Mouse (Mus musculus) thymus, adult 2 months (tissue): ENCODE results near the gene Med31. TPM values are rescaled to one million over a fixed set of nuclear protein-coding genes. Genes with fewer than 3 reads are reported as not detected.

Experiments
- DNase-seq: peaks from one replicate; pipeline ENCODE4 v3.0.0; 2021
- H3K27ac ChIP-seq: fragments of 200-500 bp; 2 replicates; pipeline ENCODE4 v1.5.1; 2012; ENCODE audit warnings: low read length, control low read depth; ENCODE audit not compliant: control insufficient read depth, insufficient read depth
- H3K27me3 ChIP-seq: fragments of 200-500 bp; 2 replicates; pipeline ENCODE4 v1.6.1; 2012; ENCODE audit warnings: mild to moderate bottlenecking, low read length, moderate library complexity, mixed read lengths; ENCODE audit not compliant: control insufficient read depth, insufficient read depth
- H3K36me3 ChIP-seq: fragments of 200-500 bp; 2 replicates; pipeline ENCODE4 v1.6.1; 2012; ENCODE audit warnings: mild to moderate bottlenecking, low read length, moderate library complexity; ENCODE audit not compliant: control insufficient read depth, insufficient read depth
- H3K4me1 ChIP-seq: fragments of 200-500 bp; replicated peaks from 2 replicates; pipeline ENCODE4 v1.6.1; 2012; ENCODE audit warnings: low read length; ENCODE audit not compliant: control insufficient read depth, insufficient read depth
- H3K4me3 ChIP-seq: fragments of 200-500 bp; 2 replicates; pipeline ENCODE4 v1.5.1; 2012; ENCODE audit warnings: mild to moderate bottlenecking, low read length, control low read depth, moderate library complexity; ENCODE audit not compliant: control insufficient read depth, insufficient read depth
- CTCF ChIP-seq: fragments of 200-500 bp; IDR thresholded peaks from 2 replicates; pipeline ENCODE4 v1.5.1; 2012; ENCODE audit warnings: mild to moderate bottlenecking, control low read depth, low read length, moderate library complexity, borderline replicate concordance; ENCODE audit not compliant: control insufficient read depth, poor library complexity, insufficient read depth; ENCODE audit errors: extremely low read depth
- POLR2A ChIP-seq: fragments of 200-500 bp; IDR thresholded peaks from 2 replicates; pipeline ENCODE4 v1.6.1; 2012; ENCODE audit warnings: mild to moderate bottlenecking, low read length, control low read depth, moderate library complexity; ENCODE audit not compliant: control insufficient read depth, poor library complexity, insufficient read depth; ENCODE audit errors: extremely low read depth
- WGBS: fragments of 180-500 bp; shearing (Covaris S2); methylation state at CpG from one replicate; pipeline ENCODE4 v1.1.7; 2018; 5-methylcytosine and 5-hydroxymethylcytosine counted together
- polyA plus RNA-seq: library from polyadenylated mRNA; depleted of rRNA; stranded (reverse); fragments of >200 nt; gene quantifications from 2 replicates; pipeline ENCODE4 v1.2.3, GENCODE M21; 2012

Med31 gene
- polyA plus RNA-seq, 1 experiment: 10.4 TPM

DNA sequence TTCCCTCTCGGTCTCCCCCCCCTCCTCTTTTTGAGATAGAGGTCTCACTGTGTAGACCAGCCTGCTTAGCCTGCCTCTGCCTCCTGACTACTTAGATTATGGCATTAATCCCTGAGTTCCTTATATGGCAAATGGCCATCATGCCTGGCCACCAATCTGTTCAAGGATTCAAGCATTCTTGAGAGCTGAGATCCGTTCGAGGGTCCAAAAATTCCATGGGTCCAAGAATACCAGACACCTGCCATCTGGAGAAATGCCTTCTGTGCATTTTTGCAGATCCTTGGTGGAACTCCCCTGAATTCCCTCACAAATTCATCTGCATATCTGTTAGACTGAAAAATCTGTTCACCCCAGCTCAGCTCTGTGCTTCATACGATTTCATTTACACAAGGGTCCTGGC, 8.0 kb upstream of the Med31 start:
- Histone ChIP-seq H3K36me3 (no peaks in the 10 kb centered on the region), H3K4me1 (no peaks in the 10 kb centered on the region), H3K4me3 (no peak overlapping the region), H3K27ac (no peak overlapping the region), H3K27me3 (no peaks in the 10 kb centered on the region)
- TF ChIP-seq POLR2A: no peak
- TF ChIP-seq CTCF: no peak
- DNase-seq: no peak
- 91% methylated on average over 4 of the region's 4 CpGs for WGBS

DNA sequence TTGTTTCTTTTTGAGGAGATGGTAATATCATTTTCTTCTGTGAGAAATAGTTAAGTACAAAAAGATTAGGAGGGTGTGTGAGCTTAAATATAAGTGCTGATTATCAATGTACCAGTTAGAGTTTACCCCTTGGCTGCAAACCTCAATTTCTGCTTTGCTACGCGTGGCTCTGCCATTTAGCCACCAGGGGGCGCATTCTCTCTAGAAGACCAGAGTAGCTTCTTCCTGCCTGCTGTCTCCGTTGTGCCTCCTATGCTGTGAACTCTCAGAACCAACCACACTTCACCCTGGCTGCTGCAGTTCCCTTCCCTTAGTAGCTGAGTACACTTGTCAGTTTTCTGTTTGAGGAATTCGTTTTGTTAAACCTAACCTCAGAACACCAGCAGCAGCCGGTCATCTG, 5.9 kb upstream of the Med31 start:
- DNase-seq: peak; percentile 78
- no peak overlapping the region for H3K27ac ChIP-seq
- no peaks in the 10 kb centered on the region for H3K36me3 ChIP-seq
- H3K4me3 ChIP-seq: no peak overlapping the region
- TF ChIP-seq CTCF (peak; percentile 57; the same call in 1 of the 2 replicates), POLR2A (no peak)
- H3K4me1 ChIP-seq: no peaks in the 10 kb centered on the region
- 14% methylated on average over 6 of the region's 6 CpGs for WGBS
- no peaks in the 10 kb centered on the region; the same call in 1 of the 2 replicates for H3K27me3 ChIP-seq

DNA sequence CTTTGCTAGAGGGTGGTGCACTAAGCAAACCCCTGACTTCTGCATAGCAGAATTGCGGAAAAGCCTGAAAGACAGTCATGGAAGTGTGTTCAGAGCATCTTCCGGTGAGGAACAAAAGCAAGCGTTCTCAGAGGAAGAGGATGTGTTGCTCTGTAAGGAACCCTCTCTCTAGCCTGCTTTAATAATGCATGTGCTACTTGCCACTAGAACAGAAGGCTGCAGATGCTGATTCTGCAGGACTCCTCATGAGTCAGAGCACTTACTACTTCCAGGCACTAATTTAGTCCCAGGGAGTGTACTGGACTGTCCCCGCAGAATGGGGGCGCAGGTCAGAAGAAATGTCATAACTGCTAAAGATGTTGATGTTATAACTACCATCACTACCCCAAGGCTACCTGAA, 1.7 kb upstream of the Med31 start:
- Histone ChIP-seq H3K27me3 (no peaks in the 10 kb centered on the region; the same call in 1 of the 2 replicates), H3K4me1 (peaks cover 6% of the 10 kb centered on the region), H3K4me3 (no peak overlapping the region), H3K27ac (no peak overlapping the region), H3K36me3 (no peaks in the 10 kb centered on the region)
- TF ChIP-seq POLR2A (no peak), CTCF (no peak)
- WGBS: 93% methylated on average over 5 of the region's 5 CpGs
- DNase-seq: no peak

DNA sequence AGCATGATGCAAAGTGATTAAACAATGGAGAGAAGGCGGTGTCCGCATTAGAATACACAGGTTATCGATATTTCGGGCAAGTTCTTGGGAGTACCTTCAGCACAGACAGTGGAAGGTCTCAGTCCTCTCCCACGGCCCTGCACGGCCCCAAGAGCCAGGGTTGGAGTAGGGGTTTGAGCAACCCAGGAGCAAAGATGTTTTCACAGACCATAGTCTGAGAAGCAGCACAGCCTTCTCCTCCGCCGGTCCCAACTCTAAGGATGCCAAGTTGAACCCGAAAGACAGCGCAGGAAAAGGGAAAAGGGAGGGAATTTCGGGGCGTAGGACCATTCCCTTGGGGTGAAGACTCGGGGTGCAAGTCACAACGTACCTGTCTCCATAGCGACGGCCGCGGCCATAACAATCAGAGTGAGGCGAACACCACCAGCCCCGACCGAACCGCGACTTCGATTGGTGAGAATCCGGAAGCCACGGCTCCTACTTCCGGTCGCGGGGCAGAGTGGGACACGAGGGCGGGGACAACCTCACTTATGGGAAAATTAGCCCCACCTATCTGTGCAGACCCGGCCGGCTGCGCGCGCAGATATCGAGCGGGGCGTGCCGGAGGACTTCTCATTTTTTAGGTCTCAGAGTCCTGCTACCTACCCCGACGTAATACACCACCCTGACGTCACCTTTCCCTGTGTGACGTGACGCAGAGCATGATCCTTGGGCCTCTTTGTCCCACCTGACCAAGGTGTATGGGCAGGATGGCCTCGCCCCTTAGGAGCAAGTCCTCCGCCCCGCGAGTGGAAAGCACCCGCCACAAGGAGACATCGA, 592 bp downstream of the Med31 start:
- peak overlapping the region; percentile 17; the same call in 1 of the 2 replicates for H3K27ac ChIP-seq
- H3K36me3 ChIP-seq: peaks cover 4% of the 10 kb centered on the region; the same call in 1 of the 2 replicates
- WGBS: 1% methylated on average over 51 of the region's 51 CpGs
- H3K27me3 ChIP-seq: no peaks in the 10 kb centered on the region; the same call in 1 of the 2 replicates
- peaks cover 6% of the 10 kb centered on the region for H3K4me1 ChIP-seq
- peak; percentile 88 for DNase-seq
- peak overlapping the region; percentile 91 for H3K4me3 ChIP-seq
- peak; percentile 57; the same call in 1 of the 2 replicates for TF ChIP-seq POLR2A
- no peak for TF ChIP-seq CTCF

DNA sequence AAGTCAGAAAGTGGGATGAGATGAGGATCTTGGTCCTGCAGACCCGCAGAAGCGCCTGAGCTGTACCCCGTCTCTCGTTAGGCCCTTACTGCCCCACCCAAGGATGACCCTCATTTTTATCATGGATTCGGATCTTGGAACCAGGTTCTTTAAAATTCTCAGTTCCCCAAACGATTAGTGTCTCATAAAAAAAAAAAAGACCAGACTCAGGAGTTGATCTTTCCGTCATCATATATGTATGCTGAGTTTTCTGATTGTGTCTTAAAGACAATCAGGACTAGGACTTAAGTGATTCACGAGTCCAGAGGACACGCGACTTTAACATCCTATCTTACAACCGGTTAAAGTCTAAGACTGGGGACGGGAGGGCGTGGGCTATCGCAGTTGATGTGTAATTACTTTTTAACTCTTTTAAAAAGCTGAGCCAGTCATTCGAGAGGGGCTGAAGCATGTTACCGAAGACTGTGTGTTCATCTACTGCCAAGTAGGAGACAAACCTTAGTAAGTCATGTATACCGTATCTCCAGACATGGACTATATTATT, 7.5 kb downstream of the Med31 start:
- Histone ChIP-seq H3K4me3 (peak overlapping the region; percentile 95), H3K27me3 (no peaks in the 10 kb centered on the region), H3K4me1 (peaks cover 16% of the 10 kb centered on the region), H3K27ac (no peak overlapping the region), H3K36me3 (peaks cover 4% of the 10 kb centered on the region; the same call in 1 of the 2 replicates)
- WGBS: 19% methylated on average over 17 of the region's 17 CpGs
- no peak for DNase-seq
- TF ChIP-seq POLR2A: no peak
- TF ChIP-seq CTCF: no peak

DNA sequence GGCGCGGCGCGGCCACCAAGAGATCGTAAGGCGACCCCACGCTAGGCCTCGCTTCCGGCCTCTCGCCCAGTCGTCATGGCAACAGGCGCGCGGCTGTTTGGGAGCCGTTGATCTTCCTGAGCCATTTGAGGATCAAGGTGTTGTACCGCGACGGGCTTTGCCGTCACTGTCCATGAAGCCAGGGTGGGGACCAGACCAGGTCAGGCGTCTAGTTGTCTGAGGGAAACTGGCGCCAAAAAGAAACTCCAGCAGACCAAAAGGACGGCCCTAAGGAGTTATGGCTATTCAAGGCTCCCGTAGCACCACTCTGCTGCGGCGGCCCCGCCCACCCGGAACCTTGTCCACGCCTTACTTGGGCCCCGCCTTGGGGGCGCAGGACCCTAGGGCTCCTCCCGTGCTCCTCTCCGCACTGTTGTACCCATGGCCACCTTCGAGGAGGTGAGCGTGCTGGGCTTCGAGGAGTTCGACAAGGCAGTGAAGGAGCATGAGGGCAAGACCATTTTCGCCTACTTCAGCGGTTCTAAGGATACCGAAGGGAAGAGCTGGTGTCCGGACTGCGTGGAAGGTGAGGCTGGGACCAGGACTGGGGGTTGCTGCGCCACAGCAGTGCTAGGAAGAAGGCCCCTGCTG, 8.1 kb downstream of the Med31 start, which contains the start of the genes 4933427D14Rik and Txndc17:
TSS of gene 4933427D14Rik (minus strand) at position 256 of the 630 bp plus-strand sequence.
TSS of gene Txndc17 (plus strand) at position 344 of the 630 bp plus-strand sequence.
- peak; percentile 90 for DNase-seq
- H3K27ac ChIP-seq: no peak within 1 kb of the TSS
- H3K4me1 ChIP-seq: peaks cover 16% of the 10 kb centered on the region
- TF ChIP-seq POLR2A (peak; percentile 65; the same call in 1 of the 2 replicates), CTCF (no peak)
- under 1% methylated on average over 42 of the region's 42 CpGs for WGBS
- peaks cover 4% of the 10 kb centered on the region; the same call in 1 of the 2 replicates for H3K36me3 ChIP-seq
- H3K27me3 ChIP-seq: no peaks in the 10 kb centered on the region
- H3K4me3 ChIP-seq: peak within 1 kb of the TSS; percentile 95
